Mouse (Mus musculus): ENCODE results near the gene Notch3.
A peak's percentile ranks its signal among the peaks of the same experiment; 100 is the strongest.
"Not testable (repeated sequence)": the region's sequence is repeated elsewhere in the genome, so short reads cannot be mapped to it uniquely, and the experiment has no call there.

Notch3 gene

DNA sequence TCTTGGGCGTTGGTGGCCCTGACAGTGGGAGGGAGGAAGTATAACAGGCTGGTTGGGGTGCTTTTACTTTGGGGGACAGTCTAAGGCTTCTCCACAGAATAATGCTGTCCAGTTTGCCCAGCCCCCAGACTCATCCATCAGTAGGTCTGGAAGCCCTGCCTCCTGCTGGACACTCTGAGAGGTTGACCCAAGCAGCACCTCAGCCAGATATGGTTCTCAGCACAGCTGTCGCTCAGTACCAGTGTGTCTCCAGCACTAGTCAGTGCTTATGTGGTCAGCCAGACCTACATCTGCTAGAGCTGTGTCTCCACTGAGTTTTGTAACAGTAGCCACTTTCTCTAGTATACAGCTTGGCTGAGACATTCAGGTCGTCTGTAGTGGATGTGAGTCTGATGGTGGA, 48.2 kb downstream of the Notch3 start:
- peak; percentile 24 for DNase-seq (ENCODE audit: low read depth, low spot score)

DNA sequence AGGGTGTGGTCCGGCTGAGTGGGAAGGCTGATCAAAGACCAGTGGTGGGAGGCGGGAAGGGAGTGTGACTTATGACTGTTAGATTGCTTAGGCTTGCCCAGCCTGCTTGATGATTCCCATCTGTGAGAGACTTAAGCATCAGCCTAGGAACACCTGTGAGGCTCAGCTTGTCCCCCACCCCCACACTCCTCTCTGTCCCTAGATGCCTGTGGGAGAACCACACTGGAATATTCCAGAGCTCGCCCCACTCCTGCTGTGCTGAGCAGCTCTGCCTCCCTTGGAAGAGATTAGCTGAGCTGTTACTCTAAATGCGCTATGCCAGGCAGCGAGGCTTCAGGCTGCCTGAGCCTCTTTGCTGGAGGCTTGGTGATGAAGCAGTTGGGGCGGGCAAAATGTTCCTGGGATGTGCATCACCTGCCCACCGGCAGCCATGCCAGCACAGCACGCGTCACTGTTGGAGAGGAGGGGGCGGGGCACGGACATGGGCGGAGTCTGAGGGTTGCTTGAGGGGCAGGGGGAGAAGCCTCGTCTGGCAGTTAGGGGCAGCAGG, 48.7 kb downstream of the Notch3 start:
- DNase-seq (ENCODE audit: low read depth, low spot score), result peak; percentile 40

DNA sequence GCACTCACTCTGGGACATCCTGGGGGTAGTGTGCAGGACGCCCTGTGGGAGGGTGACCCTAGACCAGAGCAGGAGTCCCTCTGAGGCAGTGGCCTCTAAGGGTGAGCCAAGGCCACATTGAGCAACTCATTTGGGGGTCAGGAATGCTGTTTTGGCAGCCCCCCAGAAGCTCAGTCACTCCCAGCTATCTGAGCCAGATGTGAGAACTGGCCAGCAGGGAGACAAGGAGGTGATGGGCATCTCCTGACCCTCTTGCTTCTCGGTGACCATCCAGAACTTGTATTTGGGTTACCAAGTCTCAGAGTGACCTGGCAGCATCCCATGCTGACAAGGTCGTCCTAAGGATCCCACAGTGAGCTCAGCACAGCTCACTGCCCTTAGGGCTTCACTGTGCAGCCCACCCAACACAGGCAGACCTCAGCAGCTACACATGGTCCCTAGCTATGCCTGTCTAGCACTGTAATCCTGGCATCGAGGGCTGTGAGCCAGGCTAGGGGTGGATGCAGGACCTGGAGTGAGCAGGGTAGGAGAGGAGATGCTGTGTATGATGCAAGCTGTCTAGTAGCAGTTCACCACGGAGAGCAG, 49.3 kb downstream of the Notch3 start:
- no peak for DNase-seq (ENCODE audit: low read depth, low spot score)

DNA sequence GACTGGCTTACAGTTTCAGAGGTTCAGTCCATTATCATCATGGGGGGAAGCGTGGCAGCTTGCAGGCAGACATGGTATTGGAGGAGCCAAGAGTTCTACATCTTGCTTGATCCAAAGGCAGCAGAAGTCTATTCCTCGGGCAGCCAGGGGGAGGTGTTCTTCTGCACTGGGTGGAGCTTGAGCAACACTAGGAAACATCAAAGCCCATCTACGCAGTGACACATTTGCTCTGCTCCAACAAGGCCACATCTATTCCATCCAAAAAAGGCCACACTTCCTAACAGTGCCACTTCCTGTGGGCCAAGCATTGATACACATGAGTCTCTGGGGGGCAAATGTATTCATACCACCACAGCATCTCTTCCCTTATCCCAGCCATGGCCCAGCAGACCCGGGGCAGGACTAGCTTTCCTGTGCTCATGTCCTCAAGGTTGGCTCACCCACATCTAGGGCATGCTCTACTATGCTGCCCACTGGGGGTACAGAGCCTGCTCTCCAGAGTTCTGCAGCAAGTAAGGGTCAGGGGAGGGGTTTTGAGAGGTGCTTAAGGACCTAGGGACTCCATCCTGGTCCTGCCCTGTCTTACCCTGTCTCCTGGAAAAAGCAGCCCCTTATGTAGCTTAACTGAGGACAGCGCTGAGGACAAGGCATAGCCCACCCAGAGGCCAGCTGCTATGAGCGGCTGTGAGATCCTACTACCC, 49.9 kb downstream of the Notch3 start:
- no peak for DNase-seq (ENCODE audit: low read depth, low spot score)

DNA sequence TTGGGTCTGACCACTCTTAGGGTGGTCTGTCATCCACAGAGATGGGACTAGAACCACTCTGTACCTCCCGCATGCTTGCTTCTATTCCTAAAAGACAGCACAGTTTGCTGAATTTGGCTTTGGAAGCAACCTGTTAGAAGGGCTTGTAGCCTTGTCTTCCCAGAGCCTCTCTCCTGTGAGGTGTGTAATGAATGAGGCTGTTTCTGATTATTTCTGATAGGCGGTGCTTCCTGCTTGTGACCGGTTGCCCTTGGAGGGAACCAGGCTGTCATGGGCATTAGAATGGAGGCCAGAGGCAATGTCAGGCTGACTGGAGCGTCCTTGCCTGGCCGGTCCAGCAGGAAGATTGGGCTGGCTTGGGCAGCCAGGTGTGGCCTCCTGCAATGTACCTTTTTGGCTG, 52.2 kb downstream of the Notch3 start:
- DNase-seq (ENCODE audit: low read depth, low spot score), result not testable (repeated sequence)

DNA sequence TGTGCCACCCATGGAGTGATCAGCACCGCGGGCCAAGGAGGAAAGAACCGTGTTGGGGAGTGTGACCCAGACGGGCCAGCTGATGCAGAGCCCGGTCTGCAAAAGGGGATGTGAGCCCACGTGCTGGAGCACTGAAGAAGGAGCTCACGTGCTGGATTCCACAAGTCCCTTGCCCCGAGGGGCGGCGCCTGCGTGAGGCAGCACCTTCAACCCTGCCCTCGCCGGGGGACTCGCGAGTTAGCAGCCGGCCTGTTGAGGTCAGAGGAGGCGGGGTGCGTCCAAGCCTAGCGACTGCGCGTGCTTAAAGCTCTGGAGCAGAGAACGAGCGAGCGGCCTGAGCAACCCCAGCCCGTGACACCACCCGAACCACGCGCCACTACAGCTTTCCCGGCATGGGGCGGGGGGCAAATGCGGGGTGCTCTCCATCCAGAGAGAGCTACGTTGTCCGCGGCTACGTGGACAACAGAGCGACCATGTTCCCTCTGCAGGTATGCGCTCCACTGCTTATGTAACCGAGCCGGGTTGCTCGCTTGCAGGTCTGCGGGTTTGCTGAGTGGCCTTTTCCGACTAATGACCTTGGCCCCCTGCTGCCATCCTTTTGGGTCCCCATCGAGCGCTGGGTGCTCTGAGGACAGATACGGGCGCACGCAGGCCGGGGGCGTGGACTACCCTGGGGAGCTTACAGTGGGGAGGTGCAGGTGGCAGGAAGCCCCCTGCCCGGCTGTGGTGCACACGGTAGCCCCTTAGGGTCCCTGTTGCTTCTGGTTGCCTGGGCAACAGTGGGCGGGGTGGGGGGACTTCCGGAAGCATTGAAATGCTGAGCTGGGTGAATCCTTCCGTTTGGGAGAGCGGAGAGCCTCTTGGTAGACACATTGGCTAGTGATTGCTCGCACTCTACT, 52.9 kb downstream of the Notch3 start:
- no peak for DNase-seq (ENCODE audit: low read depth, low spot score)

DNA sequence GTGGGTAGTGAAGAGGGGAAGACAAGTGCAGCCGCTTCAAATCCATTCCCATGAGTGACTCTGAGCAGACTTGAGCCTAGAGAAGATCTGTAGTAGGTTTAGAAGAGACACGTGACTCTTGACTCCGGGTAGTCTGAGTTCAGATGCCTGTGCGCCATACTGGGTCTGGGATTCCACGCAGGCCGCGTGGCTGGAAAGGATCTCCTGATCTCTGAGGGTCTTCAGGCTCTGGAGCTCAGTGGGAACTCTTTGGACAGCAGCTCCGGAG, 53.5 kb downstream of the Notch3 start:
- no peak for DNase-seq (ENCODE audit: low read depth, low spot score)

DNA sequence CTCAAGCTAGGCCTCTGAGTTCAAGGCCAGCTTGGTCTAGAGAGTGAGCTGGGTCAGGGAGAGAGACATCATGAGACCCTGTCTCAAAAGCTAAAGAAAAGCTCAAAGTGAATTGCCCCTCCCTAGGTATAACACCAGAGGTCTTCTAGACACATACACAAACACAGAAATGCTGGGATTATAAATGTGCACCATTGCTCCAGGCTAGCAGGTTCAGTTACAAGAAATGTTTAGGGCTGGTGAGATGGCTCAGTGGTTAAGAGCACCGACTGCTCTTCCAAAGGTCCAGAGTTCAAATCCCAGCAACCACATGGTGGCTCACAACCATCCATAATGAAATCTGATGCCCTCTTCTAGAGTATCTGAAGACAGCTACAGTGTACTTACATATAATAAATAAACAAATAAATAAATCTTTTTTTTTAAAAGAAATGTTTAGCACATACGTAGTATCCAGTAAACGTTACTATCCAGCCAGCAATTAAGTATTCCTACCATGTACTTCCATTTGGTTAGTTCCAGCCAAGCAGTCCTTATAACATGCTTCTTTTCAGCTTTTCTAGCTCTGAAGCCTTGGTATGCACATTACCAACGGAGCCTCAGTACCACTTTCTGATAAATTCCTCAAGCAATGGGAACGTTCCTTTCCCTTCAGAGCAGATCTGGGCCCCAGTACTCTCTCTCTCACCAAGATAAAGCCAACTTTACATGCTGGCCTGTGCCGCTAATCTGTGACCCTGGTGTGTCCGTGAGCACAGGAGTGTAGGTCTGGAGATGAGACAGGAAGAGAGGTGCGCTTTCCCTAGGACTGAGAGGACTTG, 54.0 kb downstream of the Notch3 start:
- no peak for DNase-seq (ENCODE audit: low read depth, low spot score)

DNA sequence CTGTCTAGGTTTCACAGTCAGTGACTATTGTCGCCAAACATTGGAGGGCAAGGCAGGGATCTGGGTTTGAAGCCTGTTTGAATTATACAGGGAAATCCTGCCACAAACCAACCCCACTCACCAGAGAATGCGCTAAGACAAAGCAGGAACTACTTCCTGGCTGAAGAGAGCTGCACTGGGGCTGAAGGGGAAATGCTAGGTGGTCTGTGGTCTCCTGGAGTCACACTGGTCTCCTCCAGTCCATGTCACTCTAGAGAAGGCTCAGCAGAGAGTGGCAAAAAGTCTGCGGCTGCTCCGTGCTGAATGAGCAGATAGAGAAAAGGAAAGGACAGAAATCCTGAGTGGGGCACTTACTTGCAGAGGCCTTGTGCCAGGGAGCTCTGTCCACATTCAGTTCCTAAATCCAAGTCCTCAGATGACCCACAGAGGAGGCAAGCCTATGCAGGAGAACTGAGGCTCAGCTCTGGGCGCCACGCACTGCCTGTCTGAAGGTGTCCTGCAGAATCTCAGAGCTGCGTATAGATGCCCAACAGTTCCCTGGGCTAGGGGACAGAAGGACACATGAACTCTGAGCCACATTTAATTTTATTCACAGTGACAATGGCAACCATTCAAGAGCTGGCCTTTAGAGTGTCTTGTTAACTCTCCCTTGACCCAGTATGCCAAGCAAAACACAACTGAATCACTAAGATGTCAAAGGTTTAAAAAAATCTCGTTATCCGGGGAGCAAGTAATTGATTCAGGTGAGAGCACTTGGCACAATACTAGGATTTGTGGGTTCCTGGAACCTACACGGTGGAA, 55.5 kb downstream of the Notch3 start:
- no peak for DNase-seq (ENCODE audit: low read depth, low spot score)

DNA sequence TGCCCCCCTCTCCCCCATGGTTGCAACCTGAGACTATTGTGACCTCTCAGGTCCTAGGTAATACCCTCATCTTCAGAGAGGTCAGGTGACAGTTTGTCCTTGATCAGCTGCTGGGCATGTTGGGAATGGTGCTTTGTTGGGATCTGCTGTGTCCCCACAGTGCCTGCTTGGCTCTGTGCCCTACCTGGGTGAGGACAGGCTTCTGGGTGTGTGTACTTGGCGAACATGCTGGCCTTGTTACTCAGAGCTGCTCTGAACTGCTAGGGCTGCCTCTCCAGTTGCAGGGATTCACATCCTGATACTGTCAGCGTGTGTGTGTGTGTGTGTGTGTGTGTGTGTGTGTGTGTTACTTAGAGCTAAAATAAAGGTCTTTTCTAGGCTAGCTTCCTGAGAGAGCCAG, 56.2 kb downstream of the Notch3 start:
- no peak for DNase-seq (ENCODE audit: low read depth, low spot score)

DNA sequence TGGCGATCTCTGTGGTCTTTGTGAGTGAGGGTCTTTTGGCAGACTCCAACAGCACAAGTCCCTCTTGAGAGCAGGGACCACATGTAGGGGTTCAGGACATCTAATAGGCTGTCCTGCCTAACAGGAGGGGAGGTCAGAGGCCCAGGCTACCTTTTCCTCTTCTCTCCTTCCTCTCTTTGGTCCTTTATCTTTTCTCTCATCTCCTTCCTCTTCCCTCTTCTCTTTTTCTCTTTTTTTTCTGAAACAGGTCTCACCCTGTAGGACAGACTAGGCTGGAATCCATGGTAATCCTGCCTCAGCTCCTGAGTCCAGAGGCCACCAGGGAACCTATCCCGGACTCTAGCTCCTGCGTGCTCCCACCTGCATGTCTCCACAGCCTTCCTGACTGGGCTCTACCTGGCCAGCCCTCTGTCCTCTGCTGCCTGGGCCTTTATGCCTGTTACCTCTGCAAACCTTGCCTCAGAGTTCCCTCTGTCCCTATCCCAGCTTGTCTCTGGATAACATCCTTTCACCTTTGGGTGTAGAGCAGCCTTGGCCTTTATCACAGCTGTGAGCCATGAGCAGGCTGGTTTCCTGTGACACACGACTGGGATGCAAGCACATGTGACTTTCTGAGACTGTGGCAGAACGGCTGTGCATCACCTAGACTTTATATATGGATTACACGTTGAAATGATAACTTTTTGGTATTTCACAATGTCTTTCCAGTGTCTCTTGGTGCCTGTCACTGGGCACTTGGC, 57.3 kb downstream of the Notch3 start:
- DNase-seq (ENCODE audit: low read depth, low spot score), result no peak

DNA sequence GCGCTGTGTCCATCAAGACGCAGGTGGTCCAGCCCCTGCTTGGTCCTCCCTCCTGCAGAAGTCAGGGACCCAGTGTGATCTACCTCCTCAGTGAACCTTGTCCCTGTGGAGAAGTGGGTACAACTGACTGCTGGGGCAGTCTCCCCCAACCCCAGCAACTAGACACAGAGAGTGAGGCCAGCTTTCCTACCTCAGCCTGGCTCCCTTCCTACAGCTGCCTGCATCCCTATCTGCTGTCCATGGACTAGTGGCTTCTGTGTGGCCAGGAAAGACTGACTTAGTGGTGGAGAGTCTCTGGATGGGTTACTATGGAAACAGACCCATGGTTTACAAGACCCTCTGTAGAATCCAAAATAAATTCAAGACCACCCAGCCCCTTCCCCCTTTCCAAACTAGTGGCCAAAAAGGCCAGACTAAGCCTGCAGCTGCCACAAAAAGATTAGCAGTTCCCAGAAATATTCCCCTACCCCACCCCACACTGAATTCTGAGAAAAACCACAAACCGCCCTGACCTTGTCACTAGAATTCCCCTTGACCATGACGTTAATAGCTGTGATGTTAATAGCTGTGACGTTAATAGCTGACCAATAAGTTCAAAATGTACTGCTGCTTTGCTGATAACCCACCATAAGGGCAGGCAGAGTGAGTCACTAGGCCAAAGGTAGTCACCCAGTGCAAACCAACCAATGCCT, 58.2 kb downstream of the Notch3 start:
- DNase-seq (ENCODE audit: low read depth, low spot score), result not testable (repeated sequence)

DNA sequence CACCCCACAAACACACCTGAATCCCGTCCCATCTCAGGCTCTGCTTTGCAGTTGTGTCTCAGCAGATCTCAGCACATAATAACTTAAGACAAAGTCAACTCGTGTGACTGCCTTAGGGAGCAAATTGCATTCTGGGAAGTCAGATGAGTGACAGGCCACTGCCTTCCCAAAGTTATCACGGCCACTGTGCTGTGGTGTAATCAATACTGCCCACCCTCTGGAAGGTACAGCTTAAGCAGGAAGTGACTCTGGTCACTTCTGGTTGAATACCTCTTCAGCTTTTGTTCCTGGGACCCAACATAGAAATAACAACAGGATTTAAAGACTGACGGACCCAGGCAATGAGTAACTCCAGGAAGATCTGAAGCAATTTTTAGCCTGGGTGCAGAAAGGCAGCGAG, 58.8 kb downstream of the Notch3 start:
- DNase-seq (ENCODE audit: low read depth, low spot score), result no peak

DNA sequence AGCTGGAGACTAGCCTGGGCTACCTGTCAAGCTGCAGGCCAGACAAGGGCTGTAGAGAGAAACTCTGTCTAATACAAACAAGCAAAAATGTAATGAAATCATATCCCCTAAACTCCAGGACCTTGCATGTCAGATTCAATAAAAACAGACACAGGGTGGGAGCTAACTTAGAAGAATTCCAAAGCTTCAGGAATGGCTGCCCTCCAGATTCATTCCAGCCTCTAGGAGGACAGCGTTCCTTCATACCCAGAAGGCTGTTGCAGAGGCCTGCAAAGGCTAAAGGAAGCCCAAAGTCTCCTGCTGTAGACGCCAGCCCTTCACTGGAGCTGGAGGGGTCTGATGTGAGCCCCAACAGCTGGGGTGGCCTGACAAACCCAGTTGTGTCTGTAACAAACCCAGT, 60.3 kb downstream of the Notch3 start:
- no peak for DNase-seq (ENCODE audit: low read depth, low spot score)

DNA sequence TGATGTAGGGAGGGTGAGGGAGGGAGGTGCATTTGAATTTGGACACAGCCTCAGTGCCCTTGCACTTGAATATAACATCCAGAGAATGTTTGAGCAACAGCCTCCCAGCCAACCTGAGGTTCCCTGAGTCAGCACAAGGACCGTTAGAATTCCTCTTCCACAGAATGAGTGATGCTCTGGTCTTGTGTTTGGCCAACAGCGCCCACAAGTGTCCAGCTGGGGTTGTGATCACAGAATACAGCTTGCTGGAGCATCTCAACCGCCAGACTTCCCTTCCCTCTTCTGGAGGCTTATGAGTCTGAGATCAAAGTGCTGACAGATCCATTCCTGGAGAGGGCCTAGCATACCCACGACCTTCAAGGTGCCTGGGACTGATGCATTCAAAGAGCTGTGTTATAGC, 63.6 kb downstream of the Notch3 start:
- no peak for DNase-seq (ENCODE audit: low read depth, low spot score)

DNA sequence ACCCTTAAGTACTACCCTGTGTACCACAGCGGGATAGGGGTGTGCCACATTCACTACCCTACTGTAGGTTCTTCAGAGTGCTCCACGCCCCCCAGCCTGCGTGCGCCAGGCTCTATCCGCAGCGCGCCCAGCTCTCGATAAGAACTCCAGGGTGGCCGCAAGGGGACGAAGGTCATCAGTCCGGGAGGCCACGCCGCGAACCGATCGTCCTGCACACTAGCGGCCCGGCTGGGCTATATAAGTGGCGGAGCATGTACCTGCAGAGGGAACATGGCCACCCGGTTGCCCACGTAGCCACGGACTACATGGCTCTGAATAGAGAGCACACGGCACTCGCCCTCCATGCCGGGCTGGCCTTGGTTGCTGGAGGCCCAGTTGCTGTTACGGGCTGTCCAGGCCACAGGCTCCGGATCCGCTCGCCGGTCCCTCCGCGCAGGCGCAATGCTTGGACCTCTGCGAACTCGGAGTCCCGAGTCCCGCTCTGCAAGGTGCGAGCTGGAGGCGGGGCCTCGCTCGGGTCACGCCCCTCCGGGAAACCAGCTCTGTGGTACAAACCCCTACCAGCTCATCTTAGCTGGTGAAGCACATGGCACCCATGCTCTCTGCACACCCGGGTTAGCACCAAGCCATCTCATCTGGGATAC, 66.6 kb downstream of the Notch3 start:
- peak; percentile 73 for DNase-seq (ENCODE audit: low read depth, low spot score)

DNA sequence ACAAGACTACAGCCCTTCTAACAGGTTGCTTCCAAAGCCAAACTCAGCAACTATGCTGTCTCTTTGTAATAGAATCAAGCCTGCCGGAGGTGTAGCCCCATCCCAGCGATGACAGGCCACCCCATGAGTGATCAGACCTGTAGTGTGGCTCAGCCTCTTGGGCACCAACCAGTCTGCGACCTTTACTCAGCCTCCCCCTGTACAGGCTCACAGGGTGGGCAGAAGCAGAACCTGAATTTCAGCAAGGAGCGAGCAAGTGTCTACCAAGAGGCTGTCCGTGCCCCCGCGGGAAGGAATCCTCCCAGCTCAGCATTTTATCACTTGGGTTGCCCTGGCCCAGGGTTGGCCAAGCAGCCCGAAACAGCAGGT, 67.1 kb downstream of the Notch3 start:
- DNase-seq (ENCODE audit: low read depth, low spot score), result no peak

DNA sequence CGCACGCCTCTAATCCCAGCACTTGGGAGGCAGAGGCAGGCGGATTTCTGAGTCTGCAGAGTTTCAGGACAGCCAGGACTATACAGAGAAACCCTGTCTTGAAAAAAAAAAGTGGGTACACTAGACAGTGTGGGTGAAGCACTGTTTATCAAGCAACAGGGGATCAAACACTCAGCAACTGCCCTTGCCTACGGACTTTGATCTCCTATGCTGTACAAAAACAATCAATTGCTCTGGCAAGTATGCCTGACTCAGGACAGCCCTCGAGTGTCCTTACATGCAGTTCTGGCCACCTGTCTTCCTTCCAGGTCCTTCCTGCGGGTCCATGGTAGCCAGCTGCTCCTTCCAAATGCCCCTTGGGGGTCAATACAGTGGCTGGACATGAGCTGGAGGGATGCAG, 67.7 kb downstream of the Notch3 start:
- DNase-seq (ENCODE audit: low read depth, low spot score), result not testable (repeated sequence)

DNA sequence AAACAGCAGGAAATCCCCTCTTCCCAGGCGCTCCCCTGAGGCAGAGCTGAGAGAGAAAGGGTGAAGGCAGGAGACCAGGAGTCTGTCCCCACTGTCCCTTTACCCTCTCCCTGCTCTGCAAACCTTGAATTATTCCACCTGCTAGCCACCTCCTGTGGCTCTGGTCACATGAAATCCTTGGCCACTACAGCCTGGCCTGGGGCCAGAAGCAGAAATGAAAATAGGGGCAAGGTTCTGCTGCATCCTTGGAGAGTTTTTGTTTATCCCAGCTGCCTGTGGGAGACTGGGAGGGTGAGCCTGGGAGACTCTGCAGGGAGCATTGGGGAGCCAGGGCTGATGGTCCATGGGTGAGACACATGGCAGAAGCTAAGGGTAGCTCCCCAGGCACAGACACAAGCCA, 69.0 kb downstream of the Notch3 start:
- DNase-seq (ENCODE audit: low read depth, low spot score), result no peak

Data from forelimb bud, embryonic 11.5 days (tissue).